Comparison of ENCODE assay signal across 8 mouse cellular contexts in the genomic region with DNA sequence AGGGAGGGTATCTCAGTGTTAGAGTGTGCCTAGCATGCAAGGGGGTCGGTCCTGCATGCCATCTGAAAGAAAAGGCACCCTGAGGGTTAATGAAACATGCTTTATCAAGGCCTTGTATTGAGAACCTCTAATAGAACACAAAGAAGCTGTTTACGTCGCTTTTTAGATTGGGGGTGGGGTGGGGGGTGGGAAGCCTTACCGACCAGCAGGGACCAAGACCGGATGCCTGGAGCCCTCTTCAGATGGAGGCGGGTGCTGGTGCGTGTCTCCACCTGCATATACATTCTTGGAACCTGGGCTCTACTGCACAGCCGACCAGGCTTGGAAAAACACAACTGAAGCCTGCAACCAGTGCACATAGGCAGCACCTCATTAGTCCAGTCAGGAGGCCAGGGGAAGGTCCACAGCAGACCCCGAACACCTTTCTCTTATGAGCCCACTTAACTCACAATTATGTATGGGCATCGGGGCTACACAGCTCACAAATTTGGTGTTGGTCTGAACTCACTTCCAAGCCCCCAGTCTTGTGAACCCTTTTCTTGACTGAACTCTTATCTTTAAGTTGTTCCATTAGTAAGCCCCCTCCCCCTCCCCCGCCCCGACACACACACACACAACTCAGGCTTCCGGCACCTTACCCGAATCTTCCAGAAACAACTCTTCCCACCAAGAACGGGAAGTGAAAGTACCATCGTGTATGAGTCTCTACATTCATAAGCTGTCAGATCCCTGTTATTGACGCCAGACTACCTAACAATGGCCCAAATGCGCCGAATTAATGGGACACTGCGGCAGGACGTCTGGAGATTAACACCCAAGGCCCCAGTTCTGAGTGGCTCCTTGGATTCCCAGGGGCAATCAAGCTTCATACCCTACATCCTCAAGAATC. TPM values are rescaled to one million over a fixed set of nuclear protein-coding genes. Genes with fewer than 3 reads are reported as not detected.
A peak's percentile ranks its signal among the peaks of the same experiment; 100 is the strongest.
DNase-seq lines count a peak whose midpoint lies in the region; ATAC-seq and TF ChIP-seq lines count a peak whose summit lies in the region.

No protein-coding gene starts in this region.

- no peaks in the 10 kb centered on the region for H3K9me3 ChIP-seq in heart, embryonic 10.5 days
- H3K9me3 ChIP-seq in G1E (replicated peaks), result no peaks in the 10 kb centered on the region
- no peaks in the 10 kb centered on the region for H3K9me3 ChIP-seq in hindbrain, embryonic 10.5 days
- no peaks in the 10 kb centered on the region for H3K9me3 ChIP-seq in lung, embryonic 16.5 days (ENCODE audit: control insufficient read depth, low read length)
- H3K9me3 ChIP-seq in stomach, embryonic 15.5 days, result no peaks in the 10 kb centered on the region

- peaks cover 33% of the 10 kb centered on the region for H3K4me1 ChIP-seq in heart, embryonic 10.5 days
- H3K4me1 ChIP-seq in G1E (ENCODE audit: insufficient read depth, low read depth, low read length), result peaks cover 47% of the 10 kb centered on the region
- H3K4me1 ChIP-seq in hindbrain, embryonic 10.5 days (replicated peaks), result peaks cover 28% of the 10 kb centered on the region
- peaks cover 14% of the 10 kb centered on the region for H3K4me1 ChIP-seq in lung, embryonic 16.5 days (replicated peaks; ENCODE audit: control insufficient read depth, insufficient read depth, low read length)
- peaks cover 12% of the 10 kb centered on the region for H3K4me1 ChIP-seq in stomach, embryonic 15.5 days

- H3K4me3 ChIP-seq in heart, embryonic 10.5 days, result peak overlapping the region; percentile 71
- peak overlapping the region; percentile 81 for H3K4me3 ChIP-seq in G1E (ENCODE audit: low read depth, low read length)
- H3K4me3 ChIP-seq in hindbrain, embryonic 10.5 days, result peak overlapping the region; percentile 76
- H3K4me3 ChIP-seq in lung, embryonic 16.5 days (ENCODE audit: low read length), result peak overlapping the region; percentile 78
- H3K4me3 ChIP-seq in stomach, embryonic 15.5 days (replicated peaks), result peak overlapping the region; percentile 79

- peaks cover 37% of the 10 kb centered on the region for H3K36me3 ChIP-seq in heart, embryonic 10.5 days
- peaks cover 47% of the 10 kb centered on the region for H3K36me3 ChIP-seq in G1E (replicated peaks)
- peaks cover 40% of the 10 kb centered on the region for H3K36me3 ChIP-seq in hindbrain, embryonic 10.5 days
- H3K36me3 ChIP-seq in lung, embryonic 16.5 days (ENCODE audit: control insufficient read depth, insufficient read depth, low read length), result peaks cover 19% of the 10 kb centered on the region
- peaks cover 26% of the 10 kb centered on the region for H3K36me3 ChIP-seq in stomach, embryonic 15.5 days

- peak overlapping the region; percentile 86 for H3K27ac ChIP-seq in heart, embryonic 10.5 days
- peak overlapping the region; percentile 89 for H3K27ac ChIP-seq in hindbrain, embryonic 10.5 days
- H3K27ac ChIP-seq in lung, embryonic 16.5 days (ENCODE audit: low read length), result peak overlapping the region; percentile 85
- H3K27ac ChIP-seq in stomach, embryonic 15.5 days, result peak overlapping the region; percentile 86

- intact Hi-C loops in gastrocnemius, postnatal 14 days (cut with DNase I; ENCODE audit: low total_unique reads), result loop anchor here (5.0 kb wide), 1 partner anchor 59 kb away; no protein-coding TSS in a partner anchor

- no peaks in the 10 kb centered on the region for H3K27me3 ChIP-seq in heart, embryonic 10.5 days (ENCODE audit: insufficient read depth, poor library complexity, severe bottlenecking)
- no peaks in the 10 kb centered on the region for H3K27me3 ChIP-seq in G1E (ENCODE audit: insufficient read depth, low read length)
- H3K27me3 ChIP-seq in hindbrain, embryonic 10.5 days (ENCODE audit: insufficient read depth, poor library complexity, severe bottlenecking), result no peaks in the 10 kb centered on the region
- no peaks in the 10 kb centered on the region for H3K27me3 ChIP-seq in lung, embryonic 16.5 days (ENCODE audit: control insufficient read depth, insufficient read depth, low read depth, low read length)
- H3K27me3 ChIP-seq in stomach, embryonic 15.5 days (replicated peaks), result no peaks in the 10 kb centered on the region

- no peak for TF ChIP-seq CTCF in G1E (IDR thresholded peaks at IDR 0.05; ENCODE audit: low read depth, low read length)

- H3K4me2 ChIP-seq in lung, embryonic 16.5 days (ENCODE audit: low read depth, low read length), result peak overlapping the region; percentile 85
- H3K4me2 ChIP-seq in stomach, embryonic 15.5 days, result peak overlapping the region; percentile 65

- WGBS in heart, embryonic 10.5 days, result 25% methylated on average over 21 of the region's 21 CpGs
- WGBS in hindbrain, embryonic 10.5 days, result 35% methylated on average over 21 of the region's 21 CpGs
- WGBS in lung, embryonic 16.5 days, result 12% methylated on average over 21 of the region's 21 CpGs
- WGBS in stomach, embryonic 15.5 days, result 22% methylated on average over 21 of the region's 21 CpGs

- no peak for DNase-seq in heart, embryonic 10.5 days (ENCODE audit: low spot score)
- no peak for DNase-seq in heart, adult 9 months (ENCODE audit: low spot score in 2 of 2)
- DNase-seq in G1E (ENCODE audit: low spot score), result no peak
- DNase-seq in hindbrain, embryonic 10.5 days (ENCODE audit: low spot score), result no peak
- no peak for DNase-seq in Muller cell, postnatal 12 days (ENCODE audit: inconsistent ontology term)
- DNase-seq in gastrocnemius, postnatal 14 days, result no peak

- no peak for ATAC-seq in G1E (ENCODE audit: extremely low read depth, insufficient number of reproducible peaks, low FRiP score, poor library complexity, severe bottlenecking)
- peak; percentile 1; the same call in 1 of the 2 replicates for ATAC-seq in lung, embryonic 16.5 days (ENCODE audit: low read depth)
- ATAC-seq in stomach, embryonic 15.5 days (ENCODE audit: insufficient read depth, low FRiP score, low read depth), result peak; percentile 17; the same call in 1 of the 2 replicates

- peak overlapping the region; percentile 74 for H3K9ac ChIP-seq in lung, embryonic 16.5 days (ENCODE audit: low read length)
- H3K9ac ChIP-seq in stomach, embryonic 15.5 days, result peak overlapping the region; percentile 53

RNA-seq across cellular contexts. Expression of a gene that starts 0.7 kb away (rescaled TPM):
- 22.9 and 28.0 TPM in 2 replicates for polyA plus RNA-seq in heart, embryonic 10.5 days (2016; fragmentation: Nextera tagmentation; extraction: Ambion mirVana)
- 13.3 and 23.2 TPM in 2 replicates for total RNA-seq in G1E (2014; fragmentation: Nextera tagmentation)
- total RNA-seq in G1E (2017), result 38.5 and 41.5 TPM in 2 replicates
- polyA plus RNA-seq in G1E (2012), result 13.3 and 19.6 TPM in 2 replicates
- 36.1 and 42.0 TPM in 2 replicates for polyA plus RNA-seq in hindbrain, embryonic 10.5 days (2016; fragmentation: Nextera tagmentation; extraction: Ambion mirVana)
- 37.4 and 42.5 TPM in 2 replicates for polyA plus RNA-seq in lung, embryonic 16.5 days (2015; fragmentation: Nextera tagmentation; extraction: Ambion mirVana)
- 32.5 and 34.6 TPM in 2 replicates for polyA plus RNA-seq in stomach, embryonic 15.5 days (2015; fragmentation: Nextera tagmentation; extraction: Ambion mirVana)
- total RNA-seq in gastrocnemius, postnatal 14 days (2021), result 1 to 10 TPM; 4.4 to 5.6 TPM

RNA-seq across cellular contexts. Expression of a gene that starts 8.7 kb away (rescaled TPM):
- 48.6 and 60.0 TPM in 2 replicates for polyA plus RNA-seq in heart, embryonic 10.5 days (2016; fragmentation: Nextera tagmentation; extraction: Ambion mirVana)
- total RNA-seq in G1E (2014; fragmentation: Nextera tagmentation) (57.4 and 72.5 TPM in 2 replicates), G1E (2017) (60.7 and 61.2 TPM in 2 replicates)
- polyA plus RNA-seq in G1E (2012), result 3.3 and 5.5 TPM in 2 replicates
- polyA plus RNA-seq in hindbrain, embryonic 10.5 days (2016; fragmentation: Nextera tagmentation; extraction: Ambion mirVana), result 54.6 and 72.9 TPM in 2 replicates
- polyA plus RNA-seq in lung, embryonic 16.5 days (2015; fragmentation: Nextera tagmentation; extraction: Ambion mirVana), result 53.6 and 55.8 TPM in 2 replicates
- 45.6 and 52.0 TPM in 2 replicates for polyA plus RNA-seq in stomach, embryonic 15.5 days (2015; fragmentation: Nextera tagmentation; extraction: Ambion mirVana)
- 10 to 100 TPM; 40.9 to 56.1 TPM for total RNA-seq in gastrocnemius, postnatal 14 days (2021)

RNA-seq across cellular contexts. Expression of a gene that starts 23.9 kb away (rescaled TPM):
- polyA plus RNA-seq in heart, embryonic 10.5 days (2016; fragmentation: Nextera tagmentation; extraction: Ambion mirVana), result 29.1 and 29.8 TPM in 2 replicates
- total RNA-seq in G1E (2014; fragmentation: Nextera tagmentation) (6.4 and 7.7 TPM in 2 replicates), G1E (2017) (4.2 and 4.5 TPM in 2 replicates)
- polyA plus RNA-seq in G1E (2012), result 5.5 and 6.7 TPM in 2 replicates
- 21.2 and 22.7 TPM in 2 replicates for polyA plus RNA-seq in hindbrain, embryonic 10.5 days (2016; fragmentation: Nextera tagmentation; extraction: Ambion mirVana)
- 24.5 and 27.8 TPM in 2 replicates for polyA plus RNA-seq in lung, embryonic 16.5 days (2015; fragmentation: Nextera tagmentation; extraction: Ambion mirVana)
- 30.4 and 30.5 TPM in 2 replicates for polyA plus RNA-seq in stomach, embryonic 15.5 days (2015; fragmentation: Nextera tagmentation; extraction: Ambion mirVana)
- total RNA-seq in gastrocnemius, postnatal 14 days (2021), result 10 to 100 TPM; 10.0 to 12.0 TPM

RNA-seq across cellular contexts. Expression of a gene that starts 24.1 kb away (rescaled TPM):
- polyA plus RNA-seq in heart, embryonic 10.5 days (2016; fragmentation: Nextera tagmentation; extraction: Ambion mirVana), result 5.3 and 7.6 TPM in 2 replicates
- 3.8 and 7.2 TPM in 2 replicates for total RNA-seq in G1E (2014; fragmentation: Nextera tagmentation)
- total RNA-seq in G1E (2017), result 7.3 and 8.6 TPM in 2 replicates
- 3.6 and 4.9 TPM in 2 replicates for polyA plus RNA-seq in G1E (2012)
- 5.2 and 8.2 TPM in 2 replicates for polyA plus RNA-seq in hindbrain, embryonic 10.5 days (2016; fragmentation: Nextera tagmentation; extraction: Ambion mirVana)
- polyA plus RNA-seq in lung, embryonic 16.5 days (2015; fragmentation: Nextera tagmentation; extraction: Ambion mirVana), result 7.1 and 8.9 TPM in 2 replicates
- 8.1 and 9.2 TPM in 2 replicates for polyA plus RNA-seq in stomach, embryonic 15.5 days (2015; fragmentation: Nextera tagmentation; extraction: Ambion mirVana)
- 1 to 10 TPM; 6.0 to 7.7 TPM for total RNA-seq in gastrocnemius, postnatal 14 days (2021)

RNA-seq across cellular contexts. Expression of a gene that starts 31.4 kb away (rescaled TPM):
- polyA plus RNA-seq in heart, embryonic 10.5 days (2016; fragmentation: Nextera tagmentation; extraction: Ambion mirVana), result 6.5 and 9.3 TPM in 2 replicates
- total RNA-seq in G1E (2014; fragmentation: Nextera tagmentation) (45.8 and 46.4 TPM in 2 replicates), G1E (2017) (25.3 and 28.6 TPM in 2 replicates)
- 37.8 and 40.1 TPM in 2 replicates for polyA plus RNA-seq in G1E (2012)
- polyA plus RNA-seq in hindbrain, embryonic 10.5 days (2016; fragmentation: Nextera tagmentation; extraction: Ambion mirVana), result 8.8 and 10.2 TPM in 2 replicates
- 6.2 and 6.5 TPM in 2 replicates for polyA plus RNA-seq in lung, embryonic 16.5 days (2015; fragmentation: Nextera tagmentation; extraction: Ambion mirVana)
- 8.6 and 9.8 TPM in 2 replicates for polyA plus RNA-seq in stomach, embryonic 15.5 days (2015; fragmentation: Nextera tagmentation; extraction: Ambion mirVana)
- 10 to 100 TPM; 18.9 to 24.7 TPM for total RNA-seq in gastrocnemius, postnatal 14 days (2021)
